Mouse (Mus musculus) heart, adult 2 months (tissue): ENCODE data around the gene Gm572. TPM values are rescaled to one million over a fixed set of nuclear protein-coding genes. Genes with fewer than 3 reads are reported as not detected.

Experiments used
- DNase-seq, 2 experiments: peaks; one replicate each; pipeline ENCODE4 v3.0.0; 2021
- H3K27ac ChIP-seq: fragments of 200-600 bp; 2 replicates; pipeline ENCODE4 v1.8.1; 2022
- H3K27me3 ChIP-seq: fragments of 200-500 bp; 2 replicates; pipeline ENCODE4 v1.6.1; 2012; ENCODE audit warnings: mild to moderate bottlenecking, low read length, inconsistent platforms, mixed read lengths; ENCODE audit not compliant: control insufficient read depth, insufficient read depth
- H3K36me3 ChIP-seq: fragments of 200-500 bp; 2 replicates; pipeline ENCODE4 v1.6.1; 2012; ENCODE audit warnings: low read length, inconsistent platforms; ENCODE audit not compliant: control insufficient read depth, insufficient read depth
- H3K4me1 ChIP-seq: fragments of 200-500 bp; 2 replicates; pipeline ENCODE4 v1.6.1; 2011; ENCODE audit warnings: low read length; ENCODE audit not compliant: control insufficient read depth, insufficient read depth
- H3K4me3 ChIP-seq: fragments of 200-600 bp; 2 replicates; pipeline ENCODE4 v1.8.1; 2022
- H3K79me2 ChIP-seq: fragments of 200-500 bp; replicated peaks from 2 replicates; pipeline ENCODE4 v1.6.1; 2012; ENCODE audit warnings: mild to moderate bottlenecking, inconsistent platforms, low read length, moderate library complexity, mixed read lengths; ENCODE audit not compliant: control insufficient read depth, insufficient read depth
- H3K9ac ChIP-seq: fragments of 200-500 bp; 2 replicates; pipeline ENCODE4 v1.6.1; 2012; ENCODE audit warnings: low read depth, mild to moderate bottlenecking, control low read depth, inconsistent platforms, low read length, mixed read lengths
- CTCF ChIP-seq: fragments of 200-600 bp; IDR thresholded peaks from 2 replicates; pipeline ENCODE4 v1.8.1; 2022; ENCODE audit warnings: antibody characterized with exemption, mild to moderate bottlenecking, moderate library complexity
- EP300 ChIP-seq: fragments of 200-500 bp; IDR thresholded peaks from 2 replicates; pipeline ENCODE4 v1.6.1; 2011; ENCODE audit warnings: low read depth, low read length, control low read depth; ENCODE audit not compliant: insufficient read depth
- POLR2A ChIP-seq: fragments of 200-500 bp; IDR thresholded peaks from 2 replicates; pipeline ENCODE4 v1.6.1; 2011; ENCODE audit warnings: mild to moderate bottlenecking, low read depth, low read length, control low read depth; ENCODE audit not compliant: insufficient read depth
- WGBS: fragments of 180-500 bp; shearing (Covaris S2); methylation state at CpG from one replicate; pipeline ENCODE4 v1.1.7; 2018; 5-methylcytosine and 5-hydroxymethylcytosine counted together
- intact Hi-C: fragments of 180-260 bp; cut with DNase I; formaldehyde crosslinking; loops from one replicate; pipeline ENCODE4 v1.15.1; 2025
- polyA plus RNA-seq: library from polyadenylated mRNA; depleted of rRNA; stranded (reverse); fragments of >200 nt; gene quantifications from 2 replicates; pipeline ENCODE4 v1.2.3, GENCODE M21; 2012
- total RNA-seq, 2 experiments: library from RNA; stranded (reverse); gene quantifications; 2 replicates each; pipeline ENCODE4 v1.2.3; 2021

Gm572 gene
- total and polyA plus RNA-seq, 3 experiments: 1.9 to 5.0 (median 4.5) TPM

- intact Hi-C loops: loop anchor here (5.0 kb wide), 2 partner anchors 320 to 440 kb away; partner anchors contain the start of gene Disp3
- H3K79me2 ChIP-seq: no peaks in the 10 kb centered on the region
- no peak overlapping the region for H3K9ac ChIP-seq
- no peaks in the 10 kb centered on the region for H3K36me3 ChIP-seq
- DNase-seq: peak; percentile 64 to 81
- H3K27ac ChIP-seq: no peak overlapping the region
- no peak overlapping the region for H3K4me3 ChIP-seq
- 13% methylated on average over 5 of the region's 5 CpGs for WGBS
- TF ChIP-seq EP300 (peak; percentile 40; the same call in 1 of the 2 replicates), CTCF (peak; percentile 94), POLR2A (no peak)
- H3K4me1 ChIP-seq: no peaks in the 10 kb centered on the region
- no peaks in the 10 kb centered on the region for H3K27me3 ChIP-seq
These were observed 35.4 kb upstream of the Gm572 start for GRCm38 (mm10) chr4:148607758-148608157.

- Histone ChIP-seq H3K79me2 (no peaks in the 10 kb centered on the region), H3K36me3 (peaks cover 9% of the 10 kb centered on the region), H3K27ac (no peak overlapping the region), H3K9ac (no peak overlapping the region), H3K27me3 (no peaks in the 10 kb centered on the region), H3K4me1 (no peaks in the 10 kb centered on the region; the same call in 1 of the 2 replicates), H3K4me3 (no peak overlapping the region)
- no peak for TF ChIP-seq POLR2A
- no peak for TF ChIP-seq EP300
- TF ChIP-seq CTCF: no peak
- intact Hi-C loops: loop anchor here (5.0 kb wide), 2 partner anchors 323 to 443 kb away; partner anchors contain the start of gene Disp3
- 86% methylated on average over 5 of the region's 5 CpGs for WGBS
- no peak for DNase-seq
These were observed 33.3 kb upstream of the Gm572 start for GRCm38 (mm10) chr4:148609805-148610204.

- Histone ChIP-seq H3K27me3 (no peaks in the 10 kb centered on the region), H3K27ac (no peak overlapping the region), H3K4me1 (no peaks in the 10 kb centered on the region; the same call in 1 of the 2 replicates), H3K9ac (no peak overlapping the region), H3K79me2 (no peaks in the 10 kb centered on the region), H3K36me3 (peaks cover 16% of the 10 kb centered on the region), H3K4me3 (no peak overlapping the region)
- WGBS: 55% methylated on average over 5 of the region's 5 CpGs
- TF ChIP-seq EP300 (no peak), POLR2A (no peak), CTCF (no peak)
- no peak for DNase-seq
- intact Hi-C loops: no loop called here
These were observed 32.3 kb upstream of the Gm572 start for GRCm38 (mm10) chr4:148610631-148611364.

GRCm38 (mm10) chr4:148612557-148612956 is 30.6 kb upstream of the Gm572 start:
- no peaks in the 10 kb centered on the region for H3K27me3 ChIP-seq
- H3K4me3 ChIP-seq: no peak overlapping the region
- no peak overlapping the region for H3K9ac ChIP-seq
- TF ChIP-seq POLR2A: no peak
- H3K79me2 ChIP-seq: no peaks in the 10 kb centered on the region
- DNase-seq: no peak
- intact Hi-C loops: no loop called here
- H3K4me1 ChIP-seq: no peaks in the 10 kb centered on the region; the same call in 1 of the 2 replicates
- no peak overlapping the region for H3K27ac ChIP-seq
- H3K36me3 ChIP-seq: peaks cover 17% of the 10 kb centered on the region
- 49% methylated on average over 4 of the region's 4 CpGs for WGBS

- Histone ChIP-seq H3K79me2 (no peaks in the 10 kb centered on the region; the same call in 1 of the 2 replicates), H3K27ac (no peak overlapping the region), H3K4me1 (no peaks in the 10 kb centered on the region; the same call in 1 of the 2 replicates), H3K27me3 (no peaks in the 10 kb centered on the region), H3K36me3 (peaks cover 18% of the 10 kb centered on the region), H3K4me3 (no peak overlapping the region), H3K9ac (no peak overlapping the region)
- TF ChIP-seq CTCF: no peak
- TF ChIP-seq EP300: no peak
- no peak for TF ChIP-seq POLR2A
- intact Hi-C loops: no loop called here
- 82% methylated on average over 9 of the region's 9 CpGs for WGBS
- no peak for DNase-seq
These were observed 29.4 kb upstream of the Gm572 start for GRCm38 (mm10) chr4:148613738-148614137.

GRCm38 (mm10) chr4:148619805-148620204 is 23.3 kb upstream of the Gm572 start:
- intact Hi-C loops: no loop called here
- WGBS: 83% methylated on average over 1 of the region's 1 CpGs

More at GRCm38 (mm10) chr4:148619805-148620204, 23.3 kb upstream of the Gm572 start:
- H3K4me1 ChIP-seq: peaks cover 5% of the 10 kb centered on the region
- no peaks in the 10 kb centered on the region; the same call in none of the 2 replicates for H3K79me2 ChIP-seq
- no peak for TF ChIP-seq EP300
- TF ChIP-seq POLR2A: no peak
- no peak for TF ChIP-seq CTCF
- no peak overlapping the region for H3K27ac ChIP-seq
- no peaks in the 10 kb centered on the region for H3K27me3 ChIP-seq
- peaks cover 56% of the 10 kb centered on the region for H3K36me3 ChIP-seq
- no peak for DNase-seq
- H3K4me3 ChIP-seq: no peak overlapping the region
- H3K9ac ChIP-seq: no peak overlapping the region
